Mouse (Mus musculus): Measurements from ENCODE around the gene Rd3l. TPM values are rescaled to one million over a fixed set of nuclear protein-coding genes. Genes with fewer than 3 reads are reported as not detected.
"Not testable (repeated sequence)": the region's sequence is repeated elsewhere in the genome, so short reads cannot be mapped to it uniquely, and the experiment has no call there.

The Rd3l gene
- polyA plus RNA-seq, 1 experiment from 2014 or later, result not detected

DNA sequence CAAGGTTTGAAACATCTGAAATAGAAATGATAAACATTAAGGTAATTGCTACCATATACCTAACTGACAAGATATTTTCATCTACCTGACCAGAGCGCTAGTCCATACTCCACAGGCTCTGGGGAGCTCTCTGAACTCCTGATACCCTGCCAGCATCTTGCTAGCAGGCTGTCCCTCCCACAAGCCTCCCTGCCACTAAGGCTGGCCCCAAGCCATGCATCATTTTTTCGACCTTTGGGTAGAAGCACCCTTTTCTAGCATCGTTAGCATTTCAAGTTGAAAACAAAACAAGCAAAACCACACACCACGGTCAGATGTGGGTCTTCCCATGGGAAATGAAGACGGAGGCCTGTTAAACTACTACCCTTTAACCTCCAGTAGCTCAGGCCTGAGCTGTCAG lies 17.8 kb downstream of the Rd3l start:
- Histone ChIP-seq H3K9ac (no peak overlapping the region), H3K27ac (replicated peaks) (no peak overlapping the region), H3K4me1 (replicated peaks) (peaks cover 30% of the 10 kb centered on the region), H3K27me3 (no peaks in the 10 kb centered on the region), H3K4me3 (replicated peaks) (no peak overlapping the region), H3K9me3 (replicated peaks) (no peaks in the 10 kb centered on the region), H3K36me3 (replicated peaks) (peaks cover 37% of the 10 kb centered on the region), H3K4me2 (no peak overlapping the region)
- no peak for ATAC-seq (ENCODE audit: insufficient read depth)
- 75% methylated on average over 5 of the region's 5 CpGs for WGBS (ENCODE audit: insufficient replicate concordance)

GRCm38 (mm10) chr12:111958101-111958865 lies 22.8 kb downstream of the Rd3l start:
- Histone ChIP-seq H3K36me3 (replicated peaks) (peaks cover 35% of the 10 kb centered on the region), H3K4me2 (no peak overlapping the region), H3K9me3 (replicated peaks) (no peaks in the 10 kb centered on the region), H3K27me3 (no peaks in the 10 kb centered on the region), H3K27ac (replicated peaks) (no peak overlapping the region), H3K9ac (no peak overlapping the region), H3K4me1 (replicated peaks) (peaks cover 11% of the 10 kb centered on the region; the same call in 1 of the 2 replicates), H3K4me3 (replicated peaks) (no peak overlapping the region)
- WGBS (ENCODE audit: insufficient replicate concordance), result 30% methylated on average over 9 of the region's 9 CpGs
- peak; percentile 17; the same call in 1 of the 2 replicates for ATAC-seq (ENCODE audit: insufficient read depth)

- Histone ChIP-seq H3K9ac (no peak overlapping the region), H3K4me2 (no peak overlapping the region), H3K4me1 (replicated peaks) (peaks cover 19% of the 10 kb centered on the region; the same call in 1 of the 2 replicates), H3K4me3 (replicated peaks) (no peak overlapping the region), H3K36me3 (replicated peaks) (peaks cover 21% of the 10 kb centered on the region), H3K27ac (replicated peaks) (no peak overlapping the region), H3K27me3 (no peaks in the 10 kb centered on the region), H3K9me3 (replicated peaks) (no peaks in the 10 kb centered on the region)
- no peak for ATAC-seq (ENCODE audit: insufficient read depth)
- 62% methylated on average over 5 of the region's 5 CpGs for WGBS (ENCODE audit: insufficient replicate concordance)
These were observed 24.9 kb downstream of the Rd3l start for GRCm38 (mm10) chr12:111956173-111956572.

DNA sequence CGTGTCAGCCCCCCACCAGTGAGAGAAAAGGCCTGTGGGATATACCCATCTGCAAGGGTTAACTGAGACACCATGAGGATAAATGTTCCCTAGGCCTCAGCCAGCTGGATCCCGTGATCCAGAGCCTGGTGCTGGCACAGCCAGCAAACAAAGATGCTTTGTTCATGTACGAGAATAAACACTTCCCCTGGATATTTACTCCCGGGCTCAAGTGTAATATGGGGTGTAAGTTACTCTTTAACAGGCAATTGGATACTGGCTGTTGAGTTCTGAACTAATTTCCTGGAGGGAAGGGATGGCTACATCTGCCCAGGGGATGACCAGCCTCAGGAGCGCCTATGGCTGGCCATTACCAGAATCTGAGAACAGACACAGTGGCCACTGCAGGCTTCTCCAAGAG lies 29.4 kb downstream of the Rd3l start:
- 56% methylated on average over 5 of the region's 5 CpGs for WGBS (ENCODE audit: insufficient replicate concordance)
- Histone ChIP-seq H3K9me3 (replicated peaks) (no peaks in the 10 kb centered on the region), H3K9ac (no peak overlapping the region), H3K27me3 (no peaks in the 10 kb centered on the region), H3K4me1 (replicated peaks) (peaks cover 11% of the 10 kb centered on the region), H3K4me3 (replicated peaks) (no peak overlapping the region), H3K4me2 (no peak overlapping the region), H3K36me3 (replicated peaks) (no peaks in the 10 kb centered on the region), H3K27ac (replicated peaks) (no peak overlapping the region)
- ATAC-seq (ENCODE audit: insufficient read depth), result no peak

GRCm38 (mm10) chr12:111950486-111950885 lies 30.6 kb downstream of the Rd3l start:
- Histone ChIP-seq H3K36me3 (replicated peaks) (no peaks in the 10 kb centered on the region), H3K4me3 (replicated peaks) (no peak overlapping the region), H3K27ac (replicated peaks) (no peak overlapping the region), H3K27me3 (no peaks in the 10 kb centered on the region), H3K9me3 (replicated peaks) (no peaks in the 10 kb centered on the region), H3K4me1 (replicated peaks) (peaks cover 21% of the 10 kb centered on the region), H3K4me2 (no peak overlapping the region), H3K9ac (no peak overlapping the region)
- ATAC-seq (ENCODE audit: insufficient read depth), result no peak
- 64% methylated on average over 5 of the region's 5 CpGs for WGBS (ENCODE audit: insufficient replicate concordance)

DNA sequence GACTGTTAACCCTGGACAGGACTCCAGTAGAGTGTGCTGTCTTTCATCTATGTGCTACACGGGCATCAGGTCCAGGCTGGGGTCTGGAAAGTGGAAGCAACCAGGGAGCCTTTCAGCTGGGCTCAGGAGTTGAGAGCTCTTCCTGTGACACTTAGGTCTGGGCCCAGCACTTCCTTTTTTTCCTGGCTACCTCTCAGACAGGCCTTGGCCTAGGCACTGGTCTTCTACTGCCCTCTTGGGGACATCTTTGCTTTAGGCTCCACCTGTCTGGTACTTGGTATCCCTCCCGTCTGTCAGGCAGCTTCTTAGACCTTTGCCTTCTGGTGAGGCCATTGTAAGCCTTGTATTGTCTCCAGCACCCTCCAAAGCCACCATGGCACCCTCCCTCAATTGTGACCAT lies 34.4 kb downstream of the Rd3l start:
- 7% methylated on average over 2 of the region's 2 CpGs for WGBS (ENCODE audit: insufficient replicate concordance)
- H3K9ac ChIP-seq, result no peak overlapping the region
- no peaks in the 10 kb centered on the region for H3K9me3 ChIP-seq (replicated peaks)
- H3K4me1 ChIP-seq (replicated peaks), result peaks cover 43% of the 10 kb centered on the region
- H3K27ac ChIP-seq (replicated peaks), result peak overlapping the region; percentile 58
- H3K4me3 ChIP-seq (replicated peaks), result no peak overlapping the region
- no peaks in the 10 kb centered on the region for H3K27me3 ChIP-seq
- no peaks in the 10 kb centered on the region for H3K36me3 ChIP-seq (replicated peaks)
- ATAC-seq (ENCODE audit: insufficient read depth), result no peak
- H3K4me2 ChIP-seq, result peak overlapping the region; percentile 10; the same call in 1 of the 2 replicates

GRCm38 (mm10) chr12:111945765-111946655 lies 35.1 kb downstream of the Rd3l start:
- H3K27me3 ChIP-seq; H3K9me3 ChIP-seq (replicated peaks); H3K4me3 ChIP-seq (replicated peaks); H3K36me3 ChIP-seq (replicated peaks): not testable (repeated sequence)
- WGBS (ENCODE audit: insufficient replicate concordance), result 9% methylated on average over 12 of the region's 15 CpGs
- Histone ChIP-seq H3K9ac (peak overlapping the region; percentile 37; the same call in 1 of the 2 replicates), H3K27ac (replicated peaks) (peak overlapping the region; percentile 80), H3K4me2 (peak overlapping the region; percentile 57), H3K4me1 (replicated peaks) (peaks cover 38% of the 10 kb centered on the region)
- peak; percentile 58 for ATAC-seq (ENCODE audit: insufficient read depth)

DNA sequence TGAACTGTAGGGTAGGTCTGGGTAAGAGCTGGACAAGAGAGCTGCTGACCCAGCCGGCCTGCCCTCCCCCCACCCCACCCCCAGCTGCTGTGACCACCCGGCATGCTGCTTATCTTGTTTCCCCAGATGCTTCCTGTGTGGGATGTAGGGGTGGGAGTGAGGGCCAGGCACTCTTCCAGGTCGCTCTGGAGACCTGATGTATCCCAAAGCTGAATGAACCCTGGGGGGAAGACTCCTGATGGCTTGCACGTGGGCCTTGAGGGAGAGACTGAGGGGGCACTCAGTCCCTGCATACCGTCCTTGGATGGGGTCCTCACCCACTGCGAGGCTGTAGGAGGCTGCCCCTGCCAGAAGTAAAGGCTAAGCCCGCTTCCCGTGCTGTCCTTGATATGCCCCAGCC lies 36.0 kb downstream of the Rd3l start:
- no peaks in the 10 kb centered on the region for H3K36me3 ChIP-seq (replicated peaks)
- H3K27me3 ChIP-seq, result no peaks in the 10 kb centered on the region
- peaks cover 38% of the 10 kb centered on the region for H3K4me1 ChIP-seq (replicated peaks)
- H3K27ac ChIP-seq (replicated peaks), result peak overlapping the region; percentile 80
- ATAC-seq (ENCODE audit: insufficient read depth), result peak; percentile 26
- H3K4me3 ChIP-seq (replicated peaks), result 0 out of 2 replicates have a peak overlapping the region, but pooled peaks have one; percentile 3
- peak overlapping the region; percentile 37; the same call in 1 of the 2 replicates for H3K9ac ChIP-seq
- peak overlapping the region; percentile 57 for H3K4me2 ChIP-seq
- 4% methylated on average over 8 of the region's 8 CpGs for whole genome bisulfite sequencing (ENCODE audit: insufficient replicate concordance)
- no peaks in the 10 kb centered on the region for H3K9me3 ChIP-seq (replicated peaks)

- Histone ChIP-seq H3K4me2 (peak overlapping the region; percentile 57), H3K4me3 (replicated peaks) (peak overlapping the region; percentile 38), H3K4me1 (replicated peaks) (peaks cover 38% of the 10 kb centered on the region), H3K27ac (replicated peaks) (peak overlapping the region; percentile 80), H3K9ac (peak overlapping the region; percentile 31; the same call in 1 of the 2 replicates)
- ATAC-seq (ENCODE audit: insufficient read depth), result peak; percentile 72
- not testable (repeated sequence) for H3K9me3 ChIP-seq (replicated peaks); H3K27me3 ChIP-seq; H3K36me3 ChIP-seq (replicated peaks)
- whole genome bisulfite sequencing (ENCODE audit: insufficient replicate concordance), result 3% methylated on average over 18 of the region's 20 CpGs
These were observed 36.8 kb downstream of the Rd3l start for GRCm38 (mm10) chr12:111944065-111944987.

DNA sequence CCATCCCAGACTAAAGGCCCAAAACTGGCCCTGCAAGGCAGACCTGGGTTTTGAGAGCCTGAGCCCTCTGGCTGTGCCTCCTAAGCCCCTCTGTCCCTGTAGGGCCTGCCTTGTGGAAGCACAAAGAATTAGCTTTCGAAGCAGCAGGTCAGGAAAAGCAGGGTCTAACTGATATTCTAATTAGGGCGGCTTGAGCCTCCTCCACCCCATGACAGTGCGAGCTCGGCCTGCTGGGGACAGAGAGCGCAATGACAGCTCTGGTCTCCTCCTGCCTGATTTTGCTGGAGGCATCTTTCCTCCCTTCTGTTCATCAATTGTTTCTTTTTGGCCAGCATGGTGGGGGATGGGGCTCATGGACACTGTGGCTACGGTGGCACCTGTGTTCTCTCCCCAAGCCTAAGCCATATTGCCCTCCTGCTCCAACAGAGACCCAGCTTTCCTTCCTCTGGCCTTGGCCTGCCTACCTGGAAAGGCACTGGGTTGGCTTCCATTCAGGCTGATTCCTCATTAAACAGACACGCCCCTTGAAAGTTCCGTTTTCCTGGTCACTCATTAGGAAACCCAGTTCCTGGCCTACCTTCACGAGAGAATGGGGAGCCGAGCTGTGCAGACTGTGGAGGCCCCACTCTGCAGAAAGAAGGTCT lies 37.6 kb downstream of the Rd3l start:
- H3K4me3 ChIP-seq (replicated peaks), result peak overlapping the region; percentile 38
- no peak for ATAC-seq (ENCODE audit: insufficient read depth)

More for the DNA sequence above, 37.6 kb downstream of the Rd3l start:
- Histone ChIP-seq H3K27ac (replicated peaks) (peak overlapping the region; percentile 67), H3K9me3 (replicated peaks) (no peaks in the 10 kb centered on the region), H3K4me2 (peak overlapping the region; percentile 57), H3K9ac (peak overlapping the region; percentile 31; the same call in 1 of the 2 replicates), H3K27me3 (no peaks in the 10 kb centered on the region), H3K4me1 (replicated peaks) (peaks cover 45% of the 10 kb centered on the region), H3K36me3 (replicated peaks) (no peaks in the 10 kb centered on the region)
- 16% methylated on average over 10 of the region's 10 CpGs for WGBS (ENCODE audit: insufficient replicate concordance)

Data from liver, embryonic 15.5 days (tissue).